Mouse (Mus musculus): ENCODE data around the gene Atp2b1. TPM values are rescaled to one million over a fixed set of nuclear protein-coding genes. Genes with fewer than 3 reads are reported as not detected.
A peak's percentile ranks its signal among the peaks of the same experiment; 100 is the strongest.

Atp2b1 gene
- polyA plus RNA-seq (2012; ENCODE audit: insufficient read depth, low replicate concordance): 3.2 and 5.4 TPM in 2 replicates

GRCm38 (mm10) chr10:98913961-98914809, at the start of gene Atp2b1:
Atp2b1 (plus strand) TSS chr10:98914406.
- TF ChIP-seq FLI1 (IDR thresholded peaks at IDR 0.05; ENCODE audit: low read length) (no peak), GATA1 (IDR thresholded peaks at IDR 0.05; ENCODE audit: borderline replicate concordance, low read length) (no peak)
- Histone ChIP-seq H3K9me3 (no peaks in the 10 kb centered on the region), H3K27me3 (replicated peaks) (peaks cover 2% of the 10 kb centered on the region), H3K4me3 (replicated peaks) (peak within 1 kb of the TSS; percentile 100), H3K36me3 (replicated peaks; ENCODE audit: low read length) (no peaks in the 10 kb centered on the region), H3K4me1 (peaks cover 18% of the 10 kb centered on the region)

GRCm38 (mm10) chr10:98864851-98865250, 49.4 kb upstream of the Atp2b1 start:
- no peak for TF ChIP-seq FLI1 (IDR thresholded peaks at IDR 0.05; ENCODE audit: low read length)
- no peak for TF ChIP-seq GATA1 (IDR thresholded peaks at IDR 0.05; ENCODE audit: borderline replicate concordance, low read length)
- Histone ChIP-seq H3K9me3 (no peaks in the 10 kb centered on the region), H3K4me3 (replicated peaks) (no peak overlapping the region), H3K4me1 (no peaks in the 10 kb centered on the region), H3K36me3 (replicated peaks; ENCODE audit: low read length) (no peaks in the 10 kb centered on the region), H3K27me3 (replicated peaks) (no peaks in the 10 kb centered on the region)

DNA sequence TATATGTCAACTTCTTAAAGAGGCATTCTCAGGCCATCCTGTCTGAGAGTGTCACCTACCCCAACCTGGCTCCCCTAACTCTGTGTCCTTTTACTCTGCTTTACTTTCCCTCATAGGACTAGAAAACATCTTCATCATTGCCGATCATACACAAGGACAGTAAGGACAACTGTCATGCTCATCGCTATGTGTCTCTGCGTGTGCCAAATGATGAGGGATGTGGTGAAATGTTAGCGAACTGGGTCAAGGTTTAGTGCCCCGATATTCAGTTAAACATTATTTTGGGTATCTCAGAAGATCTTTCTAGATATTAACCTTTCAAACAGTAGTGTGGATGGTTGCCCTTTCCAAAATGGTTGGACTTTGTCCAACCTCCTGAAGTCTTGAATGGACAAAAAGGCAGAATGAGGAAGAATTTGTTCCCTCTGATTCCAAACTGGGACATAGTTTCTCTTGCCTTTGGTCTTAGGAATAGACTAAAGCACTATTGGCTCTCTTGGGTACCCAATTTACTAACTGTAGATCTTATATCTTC, 47.3 kb upstream of the Atp2b1 start:
- no peak overlapping the region for H3K4me3 ChIP-seq (replicated peaks)
- no peaks in the 10 kb centered on the region for H3K4me1 ChIP-seq
- H3K9me3 ChIP-seq: no peaks in the 10 kb centered on the region
- TF ChIP-seq GATA1 (IDR thresholded peaks at IDR 0.05; ENCODE audit: borderline replicate concordance, low read length) (no peak), FLI1 (IDR thresholded peaks at IDR 0.05; ENCODE audit: low read length) (no peak)
- no peaks in the 10 kb centered on the region for H3K27me3 ChIP-seq (replicated peaks)
- no peaks in the 10 kb centered on the region for H3K36me3 ChIP-seq (replicated peaks; ENCODE audit: low read length)

GRCm38 (mm10) chr10:98868351-98868908, 45.8 kb upstream of the Atp2b1 start:
- Histone ChIP-seq H3K36me3 (replicated peaks; ENCODE audit: low read length) (no peaks in the 10 kb centered on the region), H3K4me3 (replicated peaks) (no peak overlapping the region), H3K4me1 (no peaks in the 10 kb centered on the region), H3K9me3 (no peaks in the 10 kb centered on the region), H3K27me3 (replicated peaks) (no peaks in the 10 kb centered on the region)
- no peak for TF ChIP-seq GATA1 (IDR thresholded peaks at IDR 0.05; ENCODE audit: borderline replicate concordance, low read length)

- Histone ChIP-seq H3K36me3 (replicated peaks; ENCODE audit: low read length) (no peaks in the 10 kb centered on the region), H3K4me3 (replicated peaks) (no peak overlapping the region), H3K27me3 (replicated peaks) (no peaks in the 10 kb centered on the region), H3K4me1 (peaks cover 13% of the 10 kb centered on the region), H3K9me3 (no peaks in the 10 kb centered on the region)
- no peak for TF ChIP-seq FLI1 (IDR thresholded peaks at IDR 0.05; ENCODE audit: low read length)
- no peak for TF ChIP-seq GATA1 (IDR thresholded peaks at IDR 0.05; ENCODE audit: borderline replicate concordance, low read length)
These were observed 36.4 kb upstream of the Atp2b1 start for GRCm38 (mm10) chr10:98877855-98878254.

GRCm38 (mm10) chr10:98878636-98879035, 35.6 kb upstream of the Atp2b1 start:
- Histone ChIP-seq H3K4me1 (peaks cover 13% of the 10 kb centered on the region), H3K36me3 (replicated peaks; ENCODE audit: low read length) (no peaks in the 10 kb centered on the region), H3K27me3 (replicated peaks) (no peaks in the 10 kb centered on the region), H3K9me3 (no peaks in the 10 kb centered on the region), H3K4me3 (replicated peaks) (no peak overlapping the region)
- no peak for TF ChIP-seq GATA1 (IDR thresholded peaks at IDR 0.05; ENCODE audit: borderline replicate concordance, low read length)
- no peak for TF ChIP-seq FLI1 (IDR thresholded peaks at IDR 0.05; ENCODE audit: low read length)

DNA sequence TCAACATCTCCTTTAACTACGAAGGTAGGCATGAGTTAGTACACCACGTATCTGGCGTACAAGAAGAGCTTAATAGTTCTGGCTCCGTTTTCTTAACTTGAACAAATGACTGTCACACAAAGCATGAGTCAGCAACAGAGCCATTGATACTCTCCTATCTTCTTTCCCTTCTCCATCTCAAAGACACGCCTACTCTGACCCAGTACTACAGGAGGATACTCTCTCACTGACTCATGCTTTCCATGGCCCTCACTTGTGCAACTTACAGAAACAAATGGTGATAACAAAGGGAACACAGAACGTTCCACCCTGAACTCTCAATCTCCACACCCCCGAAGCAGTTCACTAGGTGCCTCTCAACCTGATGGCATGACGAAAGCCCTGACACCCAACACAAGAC, 34.1 kb upstream of the Atp2b1 start:
- Histone ChIP-seq H3K27me3 (replicated peaks) (no peaks in the 10 kb centered on the region), H3K36me3 (replicated peaks; ENCODE audit: low read length) (no peaks in the 10 kb centered on the region), H3K9me3 (no peaks in the 10 kb centered on the region), H3K4me1 (peaks cover 13% of the 10 kb centered on the region), H3K4me3 (replicated peaks) (no peak overlapping the region)
- TF ChIP-seq GATA1 (IDR thresholded peaks at IDR 0.05; ENCODE audit: borderline replicate concordance, low read length): no peak
- no peak for TF ChIP-seq FLI1 (IDR thresholded peaks at IDR 0.05; ENCODE audit: low read length)

DNA sequence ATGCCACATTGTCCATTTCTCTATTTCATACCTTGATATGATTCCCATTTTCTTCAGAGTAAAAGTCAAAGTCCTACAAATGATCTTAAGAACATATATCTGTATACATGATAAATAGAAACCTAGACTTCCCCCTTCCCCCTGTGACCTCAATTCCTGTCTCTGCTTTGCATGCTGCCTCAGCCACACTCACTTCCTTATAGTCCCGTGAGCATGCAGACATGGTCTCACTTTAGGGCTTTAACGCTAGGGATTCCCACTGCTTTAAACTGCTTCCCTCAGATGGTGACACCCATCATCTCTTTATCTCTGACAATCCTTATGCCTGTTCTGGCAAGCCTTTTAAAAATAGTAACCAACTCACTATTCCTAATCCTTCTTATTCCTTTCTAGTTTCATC, 33.5 kb upstream of the Atp2b1 start:
- Histone ChIP-seq H3K4me1 (peaks cover 13% of the 10 kb centered on the region), H3K36me3 (replicated peaks; ENCODE audit: low read length) (no peaks in the 10 kb centered on the region), H3K9me3 (no peaks in the 10 kb centered on the region), H3K4me3 (replicated peaks) (peak overlapping the region; percentile 42), H3K27me3 (replicated peaks) (no peaks in the 10 kb centered on the region)
- no peak for TF ChIP-seq FLI1 (IDR thresholded peaks at IDR 0.05; ENCODE audit: low read length)
- TF ChIP-seq GATA1 (IDR thresholded peaks at IDR 0.05; ENCODE audit: borderline replicate concordance, low read length): no peak

DNA sequence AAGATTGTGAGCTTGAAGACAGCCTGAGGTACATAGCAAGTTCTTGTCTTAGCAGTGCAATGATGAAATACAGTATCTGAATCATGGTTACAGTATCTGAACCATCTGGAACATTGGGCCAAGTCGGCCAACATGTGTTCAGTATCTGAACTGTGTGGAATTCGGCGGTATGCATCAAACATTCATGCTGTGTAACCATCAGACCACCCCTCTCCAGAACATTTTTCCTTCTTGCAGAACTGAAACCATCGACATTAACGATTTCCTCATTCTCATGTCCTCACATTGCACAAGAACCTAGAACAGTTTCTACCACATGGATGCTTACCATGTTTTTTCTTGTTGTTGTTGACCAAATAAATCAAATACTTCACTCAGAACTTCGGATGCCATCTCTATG, 32.7 kb upstream of the Atp2b1 start:
- Histone ChIP-seq H3K36me3 (replicated peaks; ENCODE audit: low read length) (no peaks in the 10 kb centered on the region), H3K9me3 (no peaks in the 10 kb centered on the region), H3K4me1 (peaks cover 13% of the 10 kb centered on the region), H3K4me3 (replicated peaks) (no peak overlapping the region), H3K27me3 (replicated peaks) (no peaks in the 10 kb centered on the region)
- TF ChIP-seq GATA1 (IDR thresholded peaks at IDR 0.05; ENCODE audit: borderline replicate concordance, low read length): no peak

- TF ChIP-seq FLI1 (IDR thresholded peaks at IDR 0.05; ENCODE audit: low read length) (no peak), GATA1 (IDR thresholded peaks at IDR 0.05; ENCODE audit: borderline replicate concordance, low read length) (no peak)
- H3K27me3 ChIP-seq (replicated peaks): no peaks in the 10 kb centered on the region
- peaks cover 13% of the 10 kb centered on the region for H3K4me1 ChIP-seq
- no peak overlapping the region for H3K4me3 ChIP-seq (replicated peaks)
- no peaks in the 10 kb centered on the region for H3K9me3 ChIP-seq
- no peaks in the 10 kb centered on the region for H3K36me3 ChIP-seq (replicated peaks; ENCODE audit: low read length)
These were observed 31.6 kb upstream of the Atp2b1 start for GRCm38 (mm10) chr10:98882587-98882986.
